Mouse (Mus musculus) urinary bladder, postnatal 0 days (tissue): ENCODE results near the gene Lrrc63. TPM values are rescaled to one million over a fixed set of nuclear protein-coding genes. Genes with fewer than 3 reads are reported as not detected.

ENCODE experiments used
- polyA plus RNA-seq: library from polyadenylated mRNA; unstranded; fragments of >200 nt; fragmentation: Nextera tagmentation; extraction: Ambion mirVana; gene quantifications from 2 replicates; pipeline ENCODE4 v1.2.1, GENCODE M21; 2015

Lrrc63 gene
- not detected in 2 replicates for polyA plus RNA-seq

GRCm38 (mm10) chr14:75130501-75131318, at the start of gene Lrrc63, which contains the start of gene Lcp1:
TSS of gene Lrrc63 (minus strand) at chr14:75130881.
TSS of gene Lcp1 (plus strand) at chr14:75131101.

Other genes starting within 250 kb of the Lrrc63 start
- 15.7 and 20.0 TPM in 2 replicates for gene Lrch1, start 183.0 kb downstream of the Lrrc63 start, polyA plus RNA-seq
- gene Rubcnl, start 114.9 kb downstream of the Lrrc63 start, polyA plus RNA-seq, result 0.44 and 0.69 TPM in 2 replicates
- gene Lcp1, start 220 bp upstream of the Lrrc63 start, polyA plus RNA-seq, result 21.4 and 33.0 TPM in 2 replicates
- gene Cpb2, start 111.4 kb upstream of the Lrrc63 start, polyA plus RNA-seq, result 0.16 and 0.73 TPM in 2 replicates
- gene Zc3h13, start 153.5 kb upstream of the Lrrc63 start, polyA plus RNA-seq, result 19.5 and 20.6 TPM in 2 replicates